In genomic region chr2:85252343-85253285, GRCm38 (mm10) we compare ENCODE assay signal across 9 mouse cellular contexts. TPM values are rescaled to one million over a fixed set of nuclear protein-coding genes. Genes with fewer than 3 reads are reported as not detected.
DNase-seq lines count a peak whose midpoint lies in the region; ATAC-seq lines count a peak whose summit lies in the region.
"Had no signal": no experiment of that assay in that cellular context is flagged by ENCODE, and none has a peak within 500 bp of the region (broad histone marks: within the 10 kb centered on the region; RNA-seq: fewer than 3 reads in every experiment).

No protein-coding gene starts in this region.

- WGBS in heart, embryonic 11.5 days (ENCODE audit: insufficient replicate concordance): 41% methylated on average over 16 of the region's 16 CpGs
- 53% methylated on average over 16 of the region's 16 CpGs for WGBS in forebrain, embryonic 10.5 days

- H3K9ac ChIP-seq in heart, embryonic 11.5 days (ENCODE audit: low read depth, low read length): no peak overlapping the region; the same call in 1 of the 2 replicates
- H3K9ac ChIP-seq: limb, embryonic 12.5 days had no signal

- H3K27ac ChIP-seq in heart, embryonic 11.5 days (ENCODE audit: low read depth, low read length): peak overlapping the region; percentile 63
- no peak overlapping the region for H3K27ac ChIP-seq in forebrain, embryonic 10.5 days
- H3K27ac ChIP-seq: limb, embryonic 12.5 days had no signal

- H3K36me3 ChIP-seq in heart, embryonic 11.5 days (ENCODE audit: control insufficient read depth, insufficient read depth, low read length): no peaks in the 10 kb centered on the region
- H3K36me3 ChIP-seq in forebrain, embryonic 10.5 days (replicated peaks): no peaks in the 10 kb centered on the region
- H3K36me3 ChIP-seq: limb, embryonic 12.5 days had no signal

- no peak overlapping the region for H3K4me3 ChIP-seq in heart, embryonic 11.5 days (ENCODE audit: low read depth, low read length)
- no peak overlapping the region for H3K4me3 ChIP-seq in forebrain, embryonic 10.5 days
- H3K4me3 ChIP-seq: limb, embryonic 12.5 days had no signal

- no peaks in the 10 kb centered on the region for H3K27me3 ChIP-seq in heart, embryonic 11.5 days (ENCODE audit: control insufficient read depth, insufficient read depth, low read length)
- no peaks in the 10 kb centered on the region for H3K27me3 ChIP-seq in forebrain, embryonic 10.5 days (ENCODE audit: poor library complexity, severe bottlenecking)
- H3K27me3 ChIP-seq: limb, embryonic 12.5 days had no signal

- peak; percentile 36 to 45 for DNase-seq in cerebellum, postnatal 10 days
- no peak for DNase-seq in cerebellum, postnatal 36 days
- DNase-seq in Muller cell, postnatal 12 days (ENCODE audit: inconsistent ontology term): peak; percentile 39
- DNase-seq in kidney, postnatal 36 days: peak; percentile 22 to 48
- DNase-seq in right cerebral cortex, postnatal 4 days: peak; percentile 15
- no peak for DNase-seq in spleen, adult 18-20 months
- DNase-seq in forebrain, embryonic 10.5 days (ENCODE audit: extremely low spot score, low spot score): no peak

- ATAC-seq in heart, embryonic 11.5 days (replicated peaks; ENCODE audit: insufficient number of reproducible peaks, low FRiP score, low TSS enrichment): no peak

- no peaks in the 10 kb centered on the region for H3K9me3 ChIP-seq in heart, embryonic 11.5 days (replicated peaks; ENCODE audit: control insufficient read depth, low read length)
- H3K9me3 ChIP-seq in forebrain, embryonic 10.5 days: no peaks in the 10 kb centered on the region
- H3K9me3 ChIP-seq: limb, embryonic 12.5 days had no signal

- peaks cover 16% of the 10 kb centered on the region for H3K4me1 ChIP-seq in heart, embryonic 11.5 days (ENCODE audit: control insufficient read depth, insufficient read depth, low read length)
- peaks cover 9% of the 10 kb centered on the region for H3K4me1 ChIP-seq in forebrain, embryonic 10.5 days
- H3K4me1 ChIP-seq: limb, embryonic 12.5 days had no signal

- peak overlapping the region; percentile 38 for H3K4me2 ChIP-seq in heart, embryonic 11.5 days
- H3K4me2 ChIP-seq: limb, embryonic 12.5 days had no signal

RNA-seq across cellular contexts. Expression of gene Lrrc55, which starts 55.6 kb away (rescaled TPM):
- polyA plus RNA-seq in heart, embryonic 11.5 days (2014; fragmentation: Nextera tagmentation; extraction: Ambion mirVana): 0.07 and 0.24 TPM in 2 replicates
- 0.30 and 0.47 TPM in 2 replicates for polyA plus RNA-seq in forebrain, embryonic 10.5 days (2016; fragmentation: Nextera tagmentation; extraction: Ambion mirVana)

Comparison
In these comparisons a context has a peak if more than half of its experiments do, and no peak if none do; other contexts are left out.
1. DNase-seq: peak in cerebellum, postnatal 10 days (2 of 2), Muller cell, postnatal 12 days (single experiment), kidney, postnatal 36 days (2 of 2) and right cerebral cortex, postnatal 4 days (single experiment); none in cerebellum, postnatal 36 days (0 of 2), spleen, adult 18-20 months (0 of 2) and forebrain, embryonic 10.5 days (single experiment).